Mouse (Mus musculus): ENCODE results near the gene Syngr1. TPM values are rescaled to one million over a fixed set of nuclear protein-coding genes. Genes with fewer than 3 reads are reported as not detected.

Gene Syngr1
- polyA plus RNA-seq, 1 experiment from 2014 or later = 44.5 TPM

- H3K9ac ChIP-seq (replicated peaks) = no peak overlapping the region
- H3K4me1 ChIP-seq = no peaks in the 10 kb centered on the region
- no peaks in the 10 kb centered on the region for H3K9me3 ChIP-seq
- WGBS = 96% methylated on average over 13 of the region's 13 CpGs
- ATAC-seq (replicated peaks) = no peak
- no peak overlapping the region for H3K4me2 ChIP-seq (replicated peaks)
- no peak overlapping the region for H3K27ac ChIP-seq (replicated peaks)
- H3K36me3 ChIP-seq = peaks cover 60% of the 10 kb centered on the region
- no peak overlapping the region for H3K4me3 ChIP-seq
- no peaks in the 10 kb centered on the region for H3K27me3 ChIP-seq
These were observed 69.1 kb downstream of the Syngr1 start for GRCm38 (mm10) chr15:80160223-80160622.

DNA sequence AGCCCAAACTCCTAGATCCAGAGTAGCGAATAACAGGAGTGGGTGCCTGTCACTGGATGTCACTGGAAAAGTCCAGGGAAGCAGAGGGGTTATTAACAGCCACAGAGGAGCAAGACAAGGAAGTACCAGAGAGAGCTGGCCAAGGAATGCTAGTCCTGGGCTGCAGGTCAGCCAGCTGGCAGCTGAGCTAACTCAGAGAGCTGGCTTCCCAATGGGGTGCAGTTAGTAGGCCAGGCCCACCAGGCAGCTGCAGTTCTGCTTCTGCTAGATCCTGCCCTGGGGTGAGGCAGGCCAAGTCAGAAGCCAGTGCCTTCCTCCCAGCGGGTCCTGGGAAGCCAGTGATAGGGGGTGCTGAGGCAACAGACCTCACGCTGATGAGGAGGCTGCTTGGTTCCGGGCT is 69.6 kb downstream of the Syngr1 start:
- Histone ChIP-seq H3K27me3 (no peaks in the 10 kb centered on the region), H3K4me3 (no peak overlapping the region), H3K9me3 (no peaks in the 10 kb centered on the region), H3K9ac (replicated peaks) (no peak overlapping the region), H3K36me3 (peaks cover 54% of the 10 kb centered on the region), H3K27ac (replicated peaks) (no peak overlapping the region), H3K4me1 (no peaks in the 10 kb centered on the region), H3K4me2 (replicated peaks) (no peak overlapping the region)
- no peak for ATAC-seq (replicated peaks)
- WGBS = 90% methylated on average over 4 of the region's 4 CpGs

GRCm38 (mm10) chr15:80161199-80161598 is 70.1 kb downstream of the Syngr1 start:
- 88% methylated on average over 3 of the region's 3 CpGs for WGBS
- H3K4me3 ChIP-seq = no peak overlapping the region
- no peak overlapping the region for H3K27ac ChIP-seq (replicated peaks)
- ATAC-seq (replicated peaks) = no peak
- H3K4me1 ChIP-seq = no peaks in the 10 kb centered on the region
- H3K36me3 ChIP-seq = peaks cover 50% of the 10 kb centered on the region
- no peak overlapping the region for H3K9ac ChIP-seq (replicated peaks)
- no peaks in the 10 kb centered on the region for H3K27me3 ChIP-seq
- H3K4me2 ChIP-seq (replicated peaks) = no peak overlapping the region
- no peaks in the 10 kb centered on the region for H3K9me3 ChIP-seq

- 91% methylated on average over 4 of the region's 4 CpGs for WGBS
- H3K27ac ChIP-seq (replicated peaks) = no peak overlapping the region
These were observed 71.3 kb downstream of the Syngr1 start for GRCm38 (mm10) chr15:80162401-80162964.

DNA sequence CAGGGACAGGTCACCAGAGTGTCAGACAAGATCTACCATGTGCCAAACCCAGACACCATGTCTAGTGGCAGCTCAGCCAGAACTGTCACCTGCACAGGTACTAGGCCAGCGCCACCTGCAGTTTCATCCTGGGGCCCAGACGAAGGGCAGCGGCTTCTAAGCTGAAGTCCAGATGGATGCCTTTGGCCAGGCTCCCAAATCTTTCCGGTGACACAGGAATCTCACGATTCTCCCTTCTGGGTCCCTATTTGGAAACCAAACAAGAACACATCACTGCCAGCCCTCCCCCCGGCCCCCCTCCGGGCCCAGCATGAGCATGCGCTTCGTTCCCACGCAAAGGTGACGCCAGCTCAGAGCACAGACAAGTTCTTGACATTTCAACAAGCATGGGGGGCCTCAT is 72.1 kb downstream of the Syngr1 start:
- H3K36me3 ChIP-seq = peaks cover 30% of the 10 kb centered on the region
- H3K9ac ChIP-seq (replicated peaks) = no peak overlapping the region
- no peaks in the 10 kb centered on the region for H3K4me1 ChIP-seq
- no peaks in the 10 kb centered on the region for H3K9me3 ChIP-seq
- no peak overlapping the region for H3K27ac ChIP-seq (replicated peaks)
- H3K4me3 ChIP-seq = no peak overlapping the region
- WGBS = 73% methylated on average over 11 of the region's 11 CpGs
- no peak for ATAC-seq (replicated peaks)
- H3K27me3 ChIP-seq = no peaks in the 10 kb centered on the region
- no peak overlapping the region for H3K4me2 ChIP-seq (replicated peaks)

More at GRCm38 (mm10) chr15:80162401-80162964, 71.3 kb downstream of the Syngr1 start:
- Histone ChIP-seq H3K4me1 (no peaks in the 10 kb centered on the region), H3K9ac (replicated peaks) (no peak overlapping the region), H3K27me3 (no peaks in the 10 kb centered on the region), H3K4me3 (no peak overlapping the region), H3K4me2 (replicated peaks) (no peak overlapping the region), H3K9me3 (no peaks in the 10 kb centered on the region), H3K36me3 (peaks cover 37% of the 10 kb centered on the region)
- no peak for ATAC-seq (replicated peaks)

DNA sequence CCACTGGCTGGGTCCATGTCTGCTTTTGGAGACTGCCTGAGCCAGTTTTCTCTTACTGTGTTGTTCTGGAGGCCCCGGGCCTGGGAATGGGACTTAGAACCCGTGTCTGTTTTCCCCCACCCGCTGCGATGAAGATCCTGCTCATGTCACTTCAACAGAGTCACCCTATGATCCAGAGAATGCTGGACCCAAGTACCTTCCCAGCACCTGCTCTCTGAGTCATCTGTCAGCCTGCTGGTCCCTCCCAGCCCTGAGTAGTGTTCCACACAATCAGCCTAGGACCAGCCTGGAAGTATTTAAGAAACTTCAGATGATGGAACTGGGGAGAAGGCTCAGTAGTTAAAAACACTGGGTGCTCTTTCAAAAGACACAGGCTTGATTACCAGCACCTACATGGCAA is 72.6 kb downstream of the Syngr1 start:
- no peaks in the 10 kb centered on the region for H3K27me3 ChIP-seq
- peaks cover 25% of the 10 kb centered on the region for H3K36me3 ChIP-seq
- no peak overlapping the region for H3K4me3 ChIP-seq
- H3K4me2 ChIP-seq (replicated peaks) = no peak overlapping the region
- no peaks in the 10 kb centered on the region for H3K9me3 ChIP-seq
- no peaks in the 10 kb centered on the region for H3K4me1 ChIP-seq
- H3K9ac ChIP-seq (replicated peaks) = no peak overlapping the region
- whole genome bisulfite sequencing = 84% methylated on average over 4 of the region's 4 CpGs
- H3K27ac ChIP-seq (replicated peaks) = no peak overlapping the region
- ATAC-seq (replicated peaks) = no peak

DNA sequence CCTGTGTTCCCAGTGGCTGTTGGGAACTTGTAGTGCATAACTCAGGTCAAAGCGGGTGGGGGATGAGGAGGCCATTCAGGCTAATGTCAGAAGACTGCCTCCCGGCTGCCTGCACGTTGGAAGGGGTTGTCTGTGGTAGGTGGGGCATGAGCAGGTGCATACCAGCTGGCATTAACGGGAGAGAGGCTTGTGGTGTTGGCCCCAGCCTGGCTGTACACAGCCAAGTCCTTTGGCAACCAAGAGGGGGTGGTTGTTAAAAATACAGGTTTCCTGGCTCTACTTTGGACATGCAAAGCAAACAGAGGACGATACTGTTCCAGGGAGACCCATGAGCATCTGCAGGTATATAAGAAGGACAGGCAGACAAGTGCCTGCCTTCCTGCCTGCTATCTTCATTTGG is 74.3 kb downstream of the Syngr1 start:
- Histone ChIP-seq H3K9ac (replicated peaks) (no peak overlapping the region), H3K4me1 (no peaks in the 10 kb centered on the region), H3K4me3 (no peak overlapping the region), H3K27ac (replicated peaks) (no peak overlapping the region), H3K4me2 (replicated peaks) (no peak overlapping the region), H3K36me3 (peaks cover 15% of the 10 kb centered on the region), H3K27me3 (no peaks in the 10 kb centered on the region), H3K9me3 (no peaks in the 10 kb centered on the region)
- no peak for ATAC-seq (replicated peaks)
- 47% methylated on average over 5 of the region's 5 CpGs for WGBS

Small RNA genes lying within 50 kb of the gene (microRNA-seq; reads per million reads assigned to microRNA genes)
- gene Snord43 = 33.4 reads per million, percentile 38 among the genes with 10 or more reads in this experiment

Other genes starting within 250 kb of the Syngr1 start
- 6.6 TPM in 2 replicates for gene Apobec3, start 199.7 kb upstream of the Syngr1 start, polyA plus RNA-seq (2015; fragmentation: Nextera tagmentation; extraction: Ambion mirVana)
- gene Cbx7, start 120.2 kb upstream of the Syngr1 start, polyA plus RNA-seq (2015; fragmentation: Nextera tagmentation; extraction: Ambion mirVana) = 3.6 TPM in 2 replicates
- 3.0 and 3.3 TPM in 2 replicates for gene Pdgfb, start 76.4 kb upstream of the Syngr1 start, polyA plus RNA-seq (2015; fragmentation: Nextera tagmentation; extraction: Ambion mirVana)
- 641 and 670 TPM in 2 replicates for gene Rpl3, start 534 bp downstream of the Syngr1 start, polyA plus RNA-seq (2015; fragmentation: Nextera tagmentation; extraction: Ambion mirVana)
- 41.1 and 45.0 TPM in 2 replicates for gene Tab1, start 41.8 kb downstream of the Syngr1 start, polyA plus RNA-seq (2015; fragmentation: Nextera tagmentation; extraction: Ambion mirVana)
- gene Mgat3, start 82.4 kb downstream of the Syngr1 start, polyA plus RNA-seq (2015; fragmentation: Nextera tagmentation; extraction: Ambion mirVana) = 10.3 and 10.7 TPM in 2 replicates
- 41.0 and 41.6 TPM in 2 replicates for gene Mief1, start 142.7 kb downstream of the Syngr1 start, polyA plus RNA-seq (2015; fragmentation: Nextera tagmentation; extraction: Ambion mirVana)
- gene AC140267.1, start 144.5 kb downstream of the Syngr1 start, polyA plus RNA-seq (2015; fragmentation: Nextera tagmentation; extraction: Ambion mirVana) = 4.2 TPM in 1 of 2 replicates, not detected in the other
- 123 and 124 TPM in 2 replicates for gene Atf4, start 163.8 kb downstream of the Syngr1 start, polyA plus RNA-seq (2015; fragmentation: Nextera tagmentation; extraction: Ambion mirVana)
- 65.3 and 70.7 TPM in 2 replicates for gene Rps19bp1, start 173.0 kb downstream of the Syngr1 start, polyA plus RNA-seq (2015; fragmentation: Nextera tagmentation; extraction: Ambion mirVana)
- gene Cacna1i, start 195.9 kb downstream of the Syngr1 start, polyA plus RNA-seq (2015; fragmentation: Nextera tagmentation; extraction: Ambion mirVana) = 0.50 and 0.57 TPM in 2 replicates